Mouse (Mus musculus) B cell, adult 2 months (primary cell): ENCODE measurements around the gene Mettl21e.
A peak's percentile ranks its signal among the peaks of the same experiment; 100 is the strongest.
"Not testable (repeated sequence)": the region's sequence is repeated elsewhere in the genome, so short reads cannot be mapped to it uniquely, and the experiment has no call there.

Experiments used
- DNase-seq, 2 experiments: peaks; one replicate each; pipeline ENCODE4 v3.0.0; 2022

Mettl21e gene

GRCm38 (mm10) chr1:44218876-44219275 lies at the start of gene Mettl21e:
Mettl21e (minus strand) TSS chr1:44218961.
- no peak for DNase-seq

- DNase-seq: not testable (repeated sequence)
These were observed 21.7 kb upstream of the Mettl21e start for GRCm38 (mm10) chr1:44240440-44240839.

GRCm38 (mm10) chr1:44239969-44240368 lies 21.2 kb upstream of the Mettl21e start:
- DNase-seq: no peak

GRCm38 (mm10) chr1:44237305-44237704 lies 18.5 kb upstream of the Mettl21e start:
- DNase-seq: no peak

- DNase-seq: no peak
These were observed 16.6 kb upstream of the Mettl21e start for GRCm38 (mm10) chr1:44235311-44235710.

- not testable (repeated sequence) for DNase-seq
These were observed 15.8 kb upstream of the Mettl21e start for GRCm38 (mm10) chr1:44234531-44234930.

GRCm38 (mm10) chr1:44229044-44229443 lies 10.3 kb upstream of the Mettl21e start:
- DNase-seq: no peak

GRCm38 (mm10) chr1:44217118-44217517 lies 1.6 kb downstream of the Mettl21e start:
- DNase-seq: no peak

GRCm38 (mm10) chr1:44216352-44217116 lies 2.2 kb downstream of the Mettl21e start:
- no peak for DNase-seq

GRCm38 (mm10) chr1:44214443-44214842 lies 4.3 kb downstream of the Mettl21e start:
- DNase-seq: no peak

- DNase-seq: no peak
These were observed 15.9 kb downstream of the Mettl21e start for GRCm38 (mm10) chr1:44202876-44203275.

- no peak for DNase-seq
These were observed 20.2 kb downstream of the Mettl21e start for GRCm38 (mm10) chr1:44198273-44199171.

GRCm38 (mm10) chr1:44186396-44186795 lies 32.4 kb downstream of the Mettl21e start:
- DNase-seq: no peak

GRCm38 (mm10) chr1:44178086-44178485 lies 40.7 kb downstream of the Mettl21e start:
- no peak for DNase-seq

- no peak for DNase-seq
These were observed 44.9 kb downstream of the Mettl21e start for GRCm38 (mm10) chr1:44173903-44174302.

GRCm38 (mm10) chr1:44172656-44173055 lies 46.1 kb downstream of the Mettl21e start:
- no peak for DNase-seq

- peak in 1 of 2 experiments; percentile 21 for DNase-seq
These were observed 50.8 kb downstream of the Mettl21e start for GRCm38 (mm10) chr1:44167859-44168383.

- DNase-seq: no peak
These were observed 56.4 kb downstream of the Mettl21e start for GRCm38 (mm10) chr1:44162389-44162788.

GRCm38 (mm10) chr1:44161818-44162217 lies 56.9 kb downstream of the Mettl21e start:
- DNase-seq: no peak

GRCm38 (mm10) chr1:44158317-44158716 lies 60.4 kb downstream of the Mettl21e start:
- no peak for DNase-seq

GRCm38 (mm10) chr1:44155287-44155686 lies 63.5 kb downstream of the Mettl21e start:
- DNase-seq: peak; percentile 27 to 42
